Mouse (Mus musculus): ENCODE measurements around the gene Lonp2. TPM values are rescaled to one million over a fixed set of nuclear protein-coding genes. Genes with fewer than 3 reads are reported as not detected.

The Lonp2 gene
- polyA plus RNA-seq, 1 experiment from 2014 or later, result 51.0 TPM

GRCm38 (mm10) chr8:86766548-86767211 is 142.8 kb downstream of the Lonp2 start:
- Histone ChIP-seq H3K36me3 (ENCODE audit: control insufficient read depth, insufficient read depth, low read length) (no peaks in the 10 kb centered on the region), H3K9ac (ENCODE audit: low read length) (no peak overlapping the region), H3K27me3 (ENCODE audit: control insufficient read depth, insufficient read depth, low read length) (no peaks in the 10 kb centered on the region), H3K27ac (replicated peaks; ENCODE audit: low read depth, low read length) (no peak overlapping the region), H3K4me1 (ENCODE audit: control insufficient read depth, insufficient read depth, low read length) (no peaks in the 10 kb centered on the region), H3K4me3 (ENCODE audit: low read depth, low read length) (no peak overlapping the region), H3K9me3 (ENCODE audit: control insufficient read depth, low read length) (no peaks in the 10 kb centered on the region), H3K4me2 (ENCODE audit: low read depth, severe bottlenecking) (no peak overlapping the region)
- DNase-seq (ENCODE audit: low spot score) (no peak), ATAC-seq (ENCODE audit: insufficient number of reproducible peaks, low FRiP score, low TSS enrichment, low read depth) (no peak)
- 91% methylated on average over 9 of the region's 9 CpGs for whole genome bisulfite sequencing

GRCm38 (mm10) chr8:86768499-86768898 is 144.7 kb downstream of the Lonp2 start:
- no peak overlapping the region for H3K27ac ChIP-seq (replicated peaks; ENCODE audit: low read depth, low read length)
- no peak for ATAC-seq (ENCODE audit: insufficient number of reproducible peaks, low FRiP score, low TSS enrichment, low read depth)
- no peaks in the 10 kb centered on the region for H3K9me3 ChIP-seq (ENCODE audit: control insufficient read depth, low read length)
- DNase-seq (ENCODE audit: low spot score), result no peak
- no peaks in the 10 kb centered on the region for H3K27me3 ChIP-seq (ENCODE audit: control insufficient read depth, insufficient read depth, low read length)
- H3K36me3 ChIP-seq (ENCODE audit: control insufficient read depth, insufficient read depth, low read length), result no peaks in the 10 kb centered on the region
- H3K9ac ChIP-seq (ENCODE audit: low read length), result no peak overlapping the region
- no peak overlapping the region for H3K4me2 ChIP-seq (ENCODE audit: low read depth, severe bottlenecking)
- H3K4me3 ChIP-seq (ENCODE audit: low read depth, low read length), result no peak overlapping the region
- no peaks in the 10 kb centered on the region for H3K4me1 ChIP-seq (ENCODE audit: control insufficient read depth, insufficient read depth, low read length)
- 82% methylated on average over 5 of the region's 5 CpGs for WGBS

DNA sequence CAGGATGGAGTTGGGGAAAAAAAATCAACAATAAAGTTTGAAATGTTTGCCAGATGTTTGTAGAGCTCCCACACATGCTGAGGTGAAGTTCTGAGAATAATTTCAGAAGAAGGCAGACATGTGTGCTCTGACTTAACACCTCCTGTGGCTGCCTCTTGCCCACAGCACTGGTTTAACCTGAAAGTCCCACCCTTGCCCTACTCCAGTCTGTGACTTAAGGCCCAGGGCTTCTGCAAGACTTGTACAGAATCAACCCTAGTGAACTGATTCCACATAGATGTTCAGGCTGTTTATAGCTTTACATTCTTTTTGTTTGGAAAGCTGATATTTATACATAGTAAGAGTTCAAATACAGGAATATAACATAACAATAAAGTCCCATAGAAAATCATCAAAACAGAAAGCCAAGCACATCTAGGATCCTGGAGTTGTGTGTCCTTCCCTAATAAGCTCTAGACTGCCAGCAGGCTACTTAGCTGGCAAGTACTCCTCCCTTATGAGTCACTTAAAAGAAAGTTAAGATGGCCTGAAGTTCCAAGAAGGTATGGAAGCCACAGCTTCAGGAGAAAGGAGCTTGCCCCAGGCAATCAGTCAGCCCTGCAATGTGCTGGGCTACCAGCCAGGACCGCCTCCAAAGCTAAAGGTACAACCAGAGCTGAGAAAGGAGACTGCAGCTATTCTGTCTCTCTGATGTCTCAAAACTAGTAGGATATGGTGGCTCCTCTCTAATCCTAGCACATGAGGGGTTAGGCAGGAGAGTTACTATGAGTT is 146.3 kb downstream of the Lonp2 start:
- ATAC-seq (ENCODE audit: insufficient number of reproducible peaks, low FRiP score, low TSS enrichment, low read depth), result no peak
- no peaks in the 10 kb centered on the region for H3K27me3 ChIP-seq (ENCODE audit: control insufficient read depth, insufficient read depth, low read length)
- H3K4me2 ChIP-seq (ENCODE audit: low read depth, severe bottlenecking), result no peak overlapping the region
- no peak overlapping the region for H3K9ac ChIP-seq (ENCODE audit: low read length)
- no peaks in the 10 kb centered on the region for H3K4me1 ChIP-seq (ENCODE audit: control insufficient read depth, insufficient read depth, low read length)
- WGBS, result 50% methylated on average over 1 of the region's 1 CpGs
- no peaks in the 10 kb centered on the region for H3K9me3 ChIP-seq (ENCODE audit: control insufficient read depth, low read length)
- no peak overlapping the region for H3K4me3 ChIP-seq (ENCODE audit: low read depth, low read length)
- DNase-seq (ENCODE audit: low spot score), result no peak
- no peaks in the 10 kb centered on the region for H3K36me3 ChIP-seq (ENCODE audit: control insufficient read depth, insufficient read depth, low read length)
- H3K27ac ChIP-seq (replicated peaks; ENCODE audit: low read depth, low read length), result no peak overlapping the region

Small RNAs within 50 kb of the gene (microRNA-seq; reads per million reads assigned to microRNA genes)
- not detected for gene Gm44348

Other genes starting within 250 kb of the Lonp2 start
- 0.07 TPM in 1 of 2 replicates, not detected in the other for gene Abcc12, start 43.4 kb upstream of the Lonp2 start, polyA plus RNA-seq (2014; fragmentation: Nextera tagmentation; extraction: Ambion mirVana)
- 5.9 and 7.4 TPM in 2 replicates for gene Gm10638, start 121.7 kb downstream of the Lonp2 start, polyA plus RNA-seq (2014; fragmentation: Nextera tagmentation; extraction: Ambion mirVana)
- 59.8 and 61.6 TPM in 2 replicates for gene Siah1a, start 121.9 kb downstream of the Lonp2 start, polyA plus RNA-seq (2014; fragmentation: Nextera tagmentation; extraction: Ambion mirVana)